Mouse (Mus musculus) intestine, postnatal 0 days (tissue): Measurements from ENCODE around the gene Mfap5. TPM values are rescaled to one million over a fixed set of nuclear protein-coding genes. Genes with fewer than 3 reads are reported as not detected.
A peak's percentile ranks its signal among the peaks of the same experiment; 100 is the strongest.

Source experiments
- ATAC-seq: fragments of 200-750 bp; cut with Nextera tagmentation; 2 replicates; pipeline ENCODE4 v1.8.0; 2017; ENCODE audit warnings: mild to moderate bottlenecking, moderate TSS enrichment, moderate library complexity
- H3K27ac ChIP-seq: fragments of 300-500 bp; sonication (generic); 2 replicates; pipeline ENCODE4 v1.5.1; 2014; ENCODE audit warnings: mild to moderate bottlenecking, low read depth, low read length, moderate library complexity
- H3K27me3 ChIP-seq: fragments of 300-500 bp; sonication (generic); replicated peaks from 2 replicates; pipeline ENCODE4 v1.6.1; 2014; ENCODE audit warnings: low read length, mixed read lengths; ENCODE audit not compliant: control insufficient read depth, insufficient read depth
- H3K36me3 ChIP-seq: fragments of 300-500 bp; sonication (generic); 2 replicates; pipeline ENCODE4 v1.6.1; 2014; ENCODE audit warnings: mild to moderate bottlenecking, moderate library complexity; ENCODE audit not compliant: control insufficient read depth, insufficient read depth
- H3K4me1 ChIP-seq: fragments of 300-500 bp; sonication (generic); replicated peaks from 2 replicates; pipeline ENCODE4 v1.6.1; 2014; ENCODE audit warnings: antibody characterized with exemption, low read length, mixed read lengths; ENCODE audit not compliant: control insufficient read depth, insufficient read depth
- H3K4me2 ChIP-seq: fragments of 300-500 bp; sonication (generic); replicated peaks from 2 replicates; pipeline ENCODE4 v1.6.1; 2014; ENCODE audit warnings: low read depth, mild to moderate bottlenecking, moderate library complexity
- H3K4me3 ChIP-seq: fragments of 300-500 bp; sonication (generic); 2 replicates; pipeline ENCODE4 v1.5.1; 2014; ENCODE audit warnings: low read depth, low read length
- H3K9ac ChIP-seq: fragments of 300-500 bp; sonication (generic); 2 replicates; pipeline ENCODE4 v1.6.1; 2014; ENCODE audit warnings: mild to moderate bottlenecking, low read depth, low read length
- H3K9me3 ChIP-seq: fragments of 300-500 bp; sonication (generic); 2 replicates; pipeline ENCODE4 v1.6.1; 2016; ENCODE audit warnings: mixed run types; ENCODE audit not compliant: control insufficient read depth
- CTCF ChIP-seq: sonication (generic); IDR thresholded peaks from 2 replicates; pipeline ENCODE4 v1.5.1; 2016; ENCODE audit warnings: low read depth, mild to moderate bottlenecking, control low read depth, antibody characterized with exemption, moderate library complexity
- WGBS: fragments of 180-500 bp; shearing (Covaris S2); extraction: QIAGEN DNeasy Blood & Tissue Kit; methylation state at CpG from one replicate; pipeline ENCODE4 v1.1.7; 2014; 5-methylcytosine and 5-hydroxymethylcytosine counted together
- polyA plus RNA-seq: library from polyadenylated mRNA; unstranded; fragments of >200 nt; fragmentation: Nextera tagmentation; extraction: Ambion mirVana; gene quantifications from 2 replicates; pipeline ENCODE4 v1.2.1, GENCODE M21; 2015

Mfap5 gene
- polyA plus RNA-seq, 1 experiment from 2014 or later = 23.6 TPM

DNA sequence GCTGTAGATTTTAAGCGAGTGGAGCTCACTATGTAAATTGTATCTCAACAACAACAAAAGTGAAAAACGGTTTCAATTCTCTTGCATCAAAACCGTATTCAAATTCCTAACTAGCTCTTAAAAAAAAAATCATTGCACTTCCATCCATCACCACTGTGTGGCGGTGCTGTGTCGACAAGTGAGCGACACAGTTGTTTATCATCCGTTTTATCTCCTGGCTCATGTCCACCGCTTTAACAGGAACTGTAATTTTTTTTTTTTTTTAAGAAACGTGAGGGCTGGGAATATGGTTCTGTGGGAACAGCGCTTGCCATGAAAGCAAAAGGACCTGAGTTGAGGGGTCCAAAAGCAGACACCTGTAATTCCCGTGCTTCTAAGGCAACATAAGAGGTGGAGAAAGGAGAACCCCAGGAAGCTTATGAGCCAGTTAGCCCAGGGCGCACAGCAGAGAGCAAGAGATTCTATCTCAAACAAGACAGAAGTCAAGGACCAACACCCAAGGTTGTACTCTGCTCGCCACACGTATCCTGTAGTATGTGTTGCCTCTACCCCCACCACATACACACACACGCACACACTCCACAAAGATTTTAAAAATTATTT lies 51.4 kb downstream of the Mfap5 start:
- WGBS = 23% methylated on average over 15 of the region's 15 CpGs
- TF ChIP-seq CTCF = peak; percentile 83
- H3K9me3 ChIP-seq = no peaks in the 10 kb centered on the region
- no peaks in the 10 kb centered on the region for H3K27me3 ChIP-seq
- ATAC-seq = no peak
- no peak overlapping the region for H3K27ac ChIP-seq
- H3K9ac ChIP-seq = no peak overlapping the region
- H3K4me3 ChIP-seq = no peak overlapping the region
- no peaks in the 10 kb centered on the region for H3K36me3 ChIP-seq
- H3K4me1 ChIP-seq = no peaks in the 10 kb centered on the region
- H3K4me2 ChIP-seq = peak overlapping the region; percentile 4; the same call in 1 of the 2 replicates

DNA sequence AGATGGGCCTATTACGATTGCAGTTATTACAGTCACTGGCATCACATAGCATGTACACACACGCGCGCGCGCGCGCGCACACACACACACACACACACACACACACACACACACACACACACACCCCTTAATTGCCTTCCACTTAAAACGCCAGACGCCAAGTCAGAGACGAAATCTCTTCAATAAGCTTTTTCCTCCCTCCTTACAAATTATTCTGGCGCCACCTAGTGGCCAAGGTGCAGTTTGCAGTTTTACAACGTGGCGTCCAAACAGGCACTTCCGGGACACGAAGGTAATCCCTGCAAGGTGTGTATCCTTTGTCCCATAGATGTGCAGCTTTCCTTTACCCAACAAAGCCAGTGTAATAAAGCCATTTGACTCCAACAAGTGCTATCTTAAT lies 54.8 kb downstream of the Mfap5 start:
- Histone ChIP-seq H3K4me2 (peak overlapping the region; percentile 50), H3K27me3 (no peaks in the 10 kb centered on the region), H3K4me3 (0 out of 2 replicates have a peak overlapping the region, but pooled peaks have one; percentile 5), H3K9ac (no peak overlapping the region), H3K4me1 (no peaks in the 10 kb centered on the region), H3K36me3 (no peaks in the 10 kb centered on the region), H3K27ac (no peak overlapping the region), H3K9me3 (no peaks in the 10 kb centered on the region)
- WGBS = 2% methylated on average over 17 of the region's 17 CpGs
- peak; percentile 89 for TF ChIP-seq CTCF
- ATAC-seq = peak; percentile 42; the same call in 1 of the 2 replicates

DNA sequence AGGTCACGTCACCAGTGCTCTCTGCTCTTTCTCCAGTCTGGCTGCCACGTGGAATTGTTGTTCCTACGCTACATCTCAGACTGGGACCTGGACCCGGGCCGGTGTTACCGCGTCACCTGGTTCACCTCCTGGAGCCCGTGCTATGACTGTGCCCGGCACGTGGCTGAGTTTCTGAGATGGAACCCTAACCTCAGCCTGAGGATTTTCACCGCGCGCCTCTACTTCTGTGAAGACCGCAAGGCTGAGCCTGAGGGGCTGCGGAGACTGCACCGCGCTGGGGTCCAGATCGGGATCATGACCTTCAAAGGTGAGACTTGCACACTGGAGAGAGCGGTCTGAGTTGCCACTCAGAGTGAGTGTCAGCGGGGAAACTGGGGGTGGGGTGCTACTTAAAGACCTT lies 55.4 kb downstream of the Mfap5 start:
- no peak for TF ChIP-seq CTCF
- Histone ChIP-seq H3K36me3 (no peaks in the 10 kb centered on the region), H3K4me3 (no peak overlapping the region), H3K9me3 (no peaks in the 10 kb centered on the region), H3K27ac (no peak overlapping the region), H3K9ac (no peak overlapping the region), H3K4me2 (no peak overlapping the region; the same call in 1 of the 2 replicates), H3K27me3 (no peaks in the 10 kb centered on the region), H3K4me1 (no peaks in the 10 kb centered on the region)
- WGBS = 86% methylated on average over 20 of the region's 20 CpGs
- ATAC-seq = peak; percentile 35; the same call in 1 of the 2 replicates

DNA sequence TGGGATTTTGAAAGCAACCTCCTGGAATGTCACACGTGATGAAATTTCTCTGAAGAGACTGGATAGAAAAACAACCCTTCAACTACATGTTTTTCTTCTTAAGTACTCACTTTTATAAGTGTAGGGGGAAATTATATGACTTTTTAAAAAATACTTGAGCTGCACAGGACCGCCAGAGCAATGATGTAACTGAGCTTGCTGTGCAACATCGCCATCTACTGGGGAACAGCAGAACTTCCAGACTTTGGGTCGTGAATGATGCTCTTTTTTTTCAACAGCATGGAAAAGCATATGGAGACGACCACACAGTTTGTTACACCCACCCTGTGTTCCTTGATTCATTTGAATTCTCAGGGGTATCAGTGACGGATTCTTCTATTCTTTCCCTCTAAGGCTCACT lies 56.8 kb downstream of the Mfap5 start:
- H3K36me3 ChIP-seq = no peaks in the 10 kb centered on the region
- no peaks in the 10 kb centered on the region for H3K9me3 ChIP-seq
- no peak overlapping the region for H3K4me3 ChIP-seq
- WGBS = 1% methylated on average over 6 of the region's 6 CpGs
- H3K4me1 ChIP-seq = no peaks in the 10 kb centered on the region
- peak; percentile 90 for TF ChIP-seq CTCF
- H3K27ac ChIP-seq = no peak overlapping the region
- ATAC-seq = no peak
- no peaks in the 10 kb centered on the region for H3K27me3 ChIP-seq
- H3K4me2 ChIP-seq = peak overlapping the region; percentile 35
- no peak overlapping the region for H3K9ac ChIP-seq

DNA sequence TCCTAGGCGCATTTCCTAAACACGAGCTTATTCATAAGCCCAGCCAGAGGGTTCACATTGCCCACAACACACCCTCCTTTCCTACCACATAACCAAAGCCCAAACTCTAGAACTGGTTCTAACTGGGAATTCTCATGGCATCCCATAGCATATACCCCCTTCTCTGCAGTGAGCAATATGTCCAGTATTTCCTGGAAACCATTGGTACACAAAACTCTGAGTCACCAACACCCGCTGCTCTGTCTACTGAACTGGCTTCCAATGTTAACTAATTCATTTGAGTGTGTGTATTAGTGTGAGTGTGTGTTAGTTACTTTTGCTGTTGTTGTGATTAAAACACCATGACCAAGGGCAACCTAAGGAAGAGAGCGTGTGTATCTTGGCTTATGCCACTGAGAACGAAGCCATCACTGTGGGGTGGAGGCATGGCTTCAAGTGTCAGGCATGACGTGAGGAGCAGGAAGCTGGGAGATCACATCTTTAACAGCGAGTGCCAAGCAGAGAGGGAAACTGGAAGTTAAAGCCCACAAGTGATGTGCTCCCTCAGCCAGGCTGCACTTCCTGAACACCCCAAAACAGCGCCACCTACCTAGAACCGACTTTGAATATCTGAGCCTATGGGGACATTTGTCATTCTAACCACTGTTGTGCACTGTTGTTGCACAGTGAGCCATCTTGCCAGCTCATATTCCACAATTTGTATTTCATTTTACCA lies 59.6 kb downstream of the Mfap5 start:
- no peak for ATAC-seq
- no peaks in the 10 kb centered on the region for H3K36me3 ChIP-seq
- no peaks in the 10 kb centered on the region for H3K4me1 ChIP-seq
- no peaks in the 10 kb centered on the region for H3K9me3 ChIP-seq
- H3K4me3 ChIP-seq = no peak overlapping the region
- no peak overlapping the region for H3K9ac ChIP-seq
- H3K27ac ChIP-seq = no peak overlapping the region
- 89% methylated on average over 9 of the region's 9 CpGs for WGBS
- H3K27me3 ChIP-seq = no peaks in the 10 kb centered on the region
- TF ChIP-seq CTCF = no peak
- H3K4me2 ChIP-seq = no peak overlapping the region

DNA sequence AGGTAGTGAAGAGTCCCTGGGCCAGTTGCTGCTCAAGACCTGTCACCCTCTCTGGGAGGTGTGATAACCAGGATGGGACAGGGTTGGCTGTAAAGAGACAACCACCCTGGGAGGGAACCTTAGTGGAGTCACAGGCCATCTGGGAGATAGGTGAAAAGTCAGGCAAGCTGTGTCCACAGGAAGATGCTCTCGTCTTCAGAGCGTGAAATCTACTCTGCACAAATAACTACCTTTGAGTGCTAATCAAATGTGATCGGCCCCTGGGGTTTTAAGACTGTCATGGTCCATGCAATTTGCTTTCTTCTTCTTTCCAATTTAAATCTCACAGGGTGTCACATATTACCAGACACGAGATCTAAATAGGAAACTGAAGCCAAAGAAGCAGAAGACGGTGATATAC lies 63.5 kb downstream of the Mfap5 start:
- 77% methylated on average over 5 of the region's 5 CpGs for WGBS

More for the DNA sequence above, 63.5 kb downstream of the Mfap5 start:
- no peaks in the 10 kb centered on the region for H3K9me3 ChIP-seq
- no peaks in the 10 kb centered on the region for H3K36me3 ChIP-seq
- H3K9ac ChIP-seq = no peak overlapping the region
- no peaks in the 10 kb centered on the region; the same call in 1 of the 2 replicates for H3K4me1 ChIP-seq
- no peaks in the 10 kb centered on the region for H3K27me3 ChIP-seq
- TF ChIP-seq CTCF = no peak
- no peak for ATAC-seq
- H3K4me2 ChIP-seq = no peak overlapping the region
- H3K4me3 ChIP-seq = no peak overlapping the region
- no peak overlapping the region for H3K27ac ChIP-seq
